Mouse (Mus musculus) inflammation-experienced regulatory T-cells, adult 6 months (primary cell): ENCODE measurements around the gene Emc10. TPM values are rescaled to one million over a fixed set of nuclear protein-coding genes. Genes with fewer than 3 reads are reported as not detected.

Experiments used
- ATAC-seq: one replicate; pipeline ENCODE4 v1.8.0; 2017
- polyA plus RNA-seq, 3 experiments: library from polyadenylated mRNA; unstranded; fragments of 100-300 nt; shearing (Covaris generic); gene quantifications; one replicate each; pipeline ENCODE4 v1.2.1; 2017

Emc10 gene
- polyA plus RNA-seq, 3 experiments from 2014 or later = 21.0 to 22.5 (median 22.3) TPM

GRCm38 (mm10) chr7:44525126-44525832, 28.9 kb upstream of the Emc10 start:
- no peak for ATAC-seq

- ATAC-seq = no peak
Measured at GRCm38 (mm10) chr7:44524502-44524901, 28.2 kb upstream of the Emc10 start, which contains the start of gene Mybpc2. Gene Mybpc2, minus strand, starts transcription at chr7:44524656.

GRCm38 (mm10) chr7:44523056-44523455, 26.7 kb upstream of the Emc10 start:
- ATAC-seq = no peak

- no peak for ATAC-seq
Measured at GRCm38 (mm10) chr7:44521710-44522109, 25.4 kb upstream of the Emc10 start.

- ATAC-seq = no peak
Measured at GRCm38 (mm10) chr7:44520990-44521389, 24.7 kb upstream of the Emc10 start.

GRCm38 (mm10) chr7:44519240-44519913, 23.0 kb upstream of the Emc10 start:
- ATAC-seq = no peak

GRCm38 (mm10) chr7:44507491-44507890, 11.2 kb upstream of the Emc10 start:
- ATAC-seq = no peak

GRCm38 (mm10) chr7:44501563-44502115, 5.3 kb upstream of the Emc10 start:
- ATAC-seq = peak; percentile 80

- ATAC-seq = no peak
Measured at GRCm38 (mm10) chr7:44500046-44500445, 3.7 kb upstream of the Emc10 start.

GRCm38 (mm10) chr7:44498922-44499321, 2.6 kb upstream of the Emc10 start:
- no peak for ATAC-seq

GRCm38 (mm10) chr7:44497361-44498055, 1.2 kb upstream of the Emc10 start:
- ATAC-seq = no peak

GRCm38 (mm10) chr7:44496771-44497109, 411 bp upstream of the Emc10 start:
- ATAC-seq = no peak

GRCm38 (mm10) chr7:44495086-44495485, 1.2 kb downstream of the Emc10 start:
- no peak for ATAC-seq

- no peak for ATAC-seq
Measured at GRCm38 (mm10) chr7:44494681-44495080, 1.6 kb downstream of the Emc10 start.

- ATAC-seq = no peak
Measured at GRCm38 (mm10) chr7:44492166-44492826, 4.0 kb downstream of the Emc10 start.

- no peak for ATAC-seq
Measured at GRCm38 (mm10) chr7:44491391-44491790, 4.9 kb downstream of the Emc10 start.

- ATAC-seq = no peak
Measured at GRCm38 (mm10) chr7:44490281-44490680, 6.0 kb downstream of the Emc10 start.

- no peak for ATAC-seq
Measured at GRCm38 (mm10) chr7:44488545-44488944, 7.8 kb downstream of the Emc10 start.

- ATAC-seq = no peak
Measured at GRCm38 (mm10) chr7:44487936-44488335, 8.4 kb downstream of the Emc10 start.

GRCm38 (mm10) chr7:44486927-44487575, 9.3 kb downstream of the Emc10 start:
- ATAC-seq = no peak

- ATAC-seq = peak; percentile 25
Measured at GRCm38 (mm10) chr7:44485572-44486195, 10.6 kb downstream of the Emc10 start.
